Mouse (Mus musculus) right cerebral cortex, postnatal 14 days (tissue): Measurements from ENCODE around the gene Arhgap15.
A peak's percentile ranks its signal among the peaks of the same experiment; 100 is the strongest.

Experiments used
- DNase-seq: peaks from one replicate; pipeline ENCODE4 v3.0.0; 2022

Arhgap15 gene

DNA sequence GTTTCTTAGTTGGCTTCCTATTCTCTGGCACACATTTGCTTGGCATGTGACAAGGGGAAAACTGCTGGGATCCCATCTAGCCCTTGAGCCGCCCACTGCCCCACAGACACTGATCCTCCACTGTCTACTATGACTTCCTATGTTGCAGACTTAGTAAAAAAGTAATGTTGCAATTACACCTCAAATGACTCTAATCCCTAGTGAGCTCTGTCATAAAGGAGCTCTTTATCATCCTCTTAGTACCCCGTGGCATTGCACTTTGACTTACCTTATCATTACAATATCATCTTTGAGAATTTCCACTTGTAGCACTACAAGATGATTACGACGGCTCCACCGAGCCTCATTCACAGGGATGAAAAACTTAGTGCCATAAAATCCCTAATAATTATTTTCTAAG, 190.6 kb downstream of the Arhgap15 start:
- no peak for DNase-seq

DNA sequence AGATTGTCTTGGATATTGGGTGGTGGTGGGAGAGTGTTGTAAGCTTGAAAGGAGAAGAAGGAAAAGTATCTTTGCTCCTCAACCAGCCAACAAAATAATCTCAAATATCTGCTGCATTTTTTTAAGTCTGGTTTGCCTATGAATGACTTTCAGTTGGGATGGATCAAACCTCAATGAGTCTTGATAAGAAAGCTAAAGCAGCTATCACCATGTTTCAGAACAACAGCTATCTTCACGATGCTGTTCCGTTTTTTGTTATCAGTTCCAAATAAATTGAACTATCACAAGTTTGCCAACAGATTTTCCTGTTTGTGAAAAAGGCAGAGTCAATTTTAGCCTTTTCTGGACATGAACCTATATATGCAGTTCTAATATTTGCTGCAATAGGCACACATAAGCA, 197.1 kb downstream of the Arhgap15 start:
- DNase-seq = no peak

- DNase-seq = no peak
These were observed 201.3 kb downstream of the Arhgap15 start for GRCm38 (mm10) chr2:43949775-43950492.

GRCm38 (mm10) chr2:43950741-43951140, 202.1 kb downstream of the Arhgap15 start:
- no peak for DNase-seq

GRCm38 (mm10) chr2:43959189-43959588, 210.6 kb downstream of the Arhgap15 start:
- DNase-seq = no peak

- DNase-seq = no peak
These were observed 213.8 kb downstream of the Arhgap15 start for GRCm38 (mm10) chr2:43962466-43962865.

- peak; percentile 21 for DNase-seq
These were observed 220.0 kb downstream of the Arhgap15 start for GRCm38 (mm10) chr2:43968581-43968980.

- no peak for DNase-seq
These were observed 229.1 kb downstream of the Arhgap15 start for GRCm38 (mm10) chr2:43977732-43978131.

DNA sequence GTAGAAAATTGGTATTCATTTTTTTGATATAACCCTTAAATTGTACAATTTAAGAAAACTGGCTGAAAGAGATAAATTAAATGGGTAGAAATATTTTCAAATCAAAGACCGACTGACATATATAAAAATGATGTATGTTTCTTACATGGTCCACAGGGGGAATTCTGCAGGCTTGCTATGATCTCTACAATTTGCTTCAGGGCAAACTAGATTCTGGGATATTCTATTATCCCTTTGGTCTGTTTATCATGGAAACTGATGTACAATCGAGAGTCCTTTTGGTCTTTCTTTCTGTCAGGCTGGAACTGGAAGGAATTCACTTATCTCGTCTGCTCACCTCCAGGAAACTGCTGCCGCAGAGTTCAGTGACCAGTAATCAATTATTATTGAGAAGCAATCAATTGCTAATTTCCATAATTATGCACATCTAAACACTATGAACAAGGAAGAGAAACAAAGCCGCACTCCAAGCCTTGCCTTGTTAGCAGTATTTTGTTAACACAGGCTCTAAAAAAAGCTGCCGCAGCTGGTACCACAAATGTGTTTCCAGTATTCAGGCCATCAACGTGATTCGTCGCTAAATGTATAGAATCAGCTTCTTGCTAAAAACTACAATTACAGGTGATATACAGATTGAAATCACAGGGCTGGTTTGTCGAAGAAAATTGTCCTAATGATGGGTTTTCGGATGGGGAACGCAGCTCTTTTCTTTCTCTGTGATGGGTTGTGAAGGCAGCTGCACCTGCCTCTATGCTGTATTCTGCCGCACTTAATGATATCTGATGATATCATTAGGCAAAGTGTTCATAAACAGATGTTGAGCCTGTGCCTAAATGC, 229.8 kb downstream of the Arhgap15 start:
- peak; percentile 5 for DNase-seq

DNA sequence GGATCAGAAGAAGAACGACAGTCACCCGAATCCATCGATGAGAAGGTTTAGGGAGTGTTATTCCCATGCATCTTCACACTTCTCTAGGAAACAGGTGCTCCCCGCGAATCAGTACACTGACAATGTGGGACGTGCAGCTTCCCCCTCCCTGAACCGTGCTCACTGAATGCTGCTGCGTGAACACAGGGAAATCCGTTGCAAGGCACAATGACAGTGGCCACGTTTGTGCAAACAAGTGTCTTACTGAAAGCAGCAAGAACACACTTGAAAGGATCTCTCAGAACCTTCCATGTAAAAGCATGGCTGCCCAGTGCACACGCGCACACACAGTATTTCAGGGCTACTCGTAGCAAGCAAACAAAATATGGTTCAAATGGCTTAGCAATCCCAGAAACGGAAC, 237.4 kb downstream of the Arhgap15 start:
- DNase-seq = peak; percentile 10

DNA sequence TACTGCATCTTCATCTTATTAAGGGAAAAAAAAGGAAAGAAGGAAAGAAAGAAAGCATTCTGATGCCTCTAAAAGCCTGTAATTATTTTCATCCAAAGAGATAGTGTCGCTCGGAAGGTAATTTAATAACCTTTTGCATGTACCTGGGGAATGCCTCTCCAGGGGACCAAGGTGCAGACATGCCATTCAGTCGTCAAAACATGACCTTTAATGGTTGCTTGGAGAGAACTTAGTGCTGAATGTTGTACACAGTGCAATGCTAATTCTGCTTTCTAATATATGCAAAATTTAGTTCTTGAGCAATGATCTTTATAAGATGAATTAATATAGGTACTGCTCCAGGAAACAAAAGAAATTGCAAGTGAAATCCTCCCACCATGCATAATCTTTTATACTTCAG, 239.3 kb downstream of the Arhgap15 start:
- DNase-seq = no peak

DNA sequence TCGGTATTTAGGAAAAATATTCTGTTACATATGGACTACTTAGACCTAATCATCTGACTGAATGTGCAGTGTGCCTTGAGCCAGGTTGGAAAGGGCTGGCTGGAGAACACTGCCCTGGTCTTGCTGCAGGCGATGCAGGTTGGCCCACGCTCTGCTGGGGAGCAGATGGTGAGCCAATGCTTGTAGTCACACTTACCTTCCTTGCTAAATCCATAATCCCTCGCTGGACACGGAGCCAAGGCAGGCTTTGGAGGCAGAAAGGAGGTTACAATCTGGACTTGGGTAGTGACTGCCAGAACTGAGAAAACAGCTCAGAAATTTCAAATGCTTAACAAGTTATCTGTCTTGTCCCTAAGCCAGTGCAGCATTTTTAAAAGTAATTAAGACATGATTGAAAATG, 241.2 kb downstream of the Arhgap15 start:
- peak; percentile 49 for DNase-seq

- DNase-seq = no peak
These were observed 243.9 kb downstream of the Arhgap15 start for GRCm38 (mm10) chr2:43992510-43992909.

DNA sequence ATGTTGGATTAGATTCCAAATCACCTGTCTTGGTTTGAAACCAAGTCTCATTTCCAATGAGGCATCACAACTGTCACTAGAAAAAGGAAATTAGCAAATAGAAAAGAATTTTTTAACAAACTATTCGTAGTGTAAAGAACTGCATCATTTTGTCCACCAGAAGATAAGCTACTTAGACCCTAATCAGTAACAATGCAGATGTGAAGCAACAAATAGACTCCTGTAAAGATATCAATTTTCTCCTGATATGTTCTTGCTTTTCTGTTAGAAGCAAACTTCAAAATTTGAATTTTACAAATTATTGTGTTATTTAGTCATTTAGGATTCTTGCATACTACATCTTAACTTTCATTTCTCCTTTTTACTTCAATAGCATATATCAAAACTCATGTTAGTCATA, 253.8 kb downstream of the Arhgap15 start:
- no peak for DNase-seq

DNA sequence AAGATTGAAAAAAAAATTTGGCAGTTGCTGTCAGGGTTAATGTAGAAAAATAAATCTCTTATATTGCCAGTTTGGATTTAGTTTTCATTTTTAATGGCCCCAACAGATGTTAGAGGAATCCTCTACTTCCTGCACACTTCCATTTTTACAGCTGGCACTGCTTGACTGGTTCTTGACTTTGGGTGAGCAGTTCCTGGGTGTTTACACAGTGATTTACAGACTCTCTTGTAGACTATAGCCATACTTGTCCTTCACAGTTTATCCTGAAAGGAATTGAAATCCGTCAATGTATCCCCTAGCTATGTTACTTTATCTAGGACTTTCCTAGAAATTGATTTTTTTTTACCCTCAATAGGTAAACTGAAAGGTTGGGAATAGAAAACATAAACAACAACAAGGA, 261.6 kb downstream of the Arhgap15 start:
- DNase-seq = no peak

DNA sequence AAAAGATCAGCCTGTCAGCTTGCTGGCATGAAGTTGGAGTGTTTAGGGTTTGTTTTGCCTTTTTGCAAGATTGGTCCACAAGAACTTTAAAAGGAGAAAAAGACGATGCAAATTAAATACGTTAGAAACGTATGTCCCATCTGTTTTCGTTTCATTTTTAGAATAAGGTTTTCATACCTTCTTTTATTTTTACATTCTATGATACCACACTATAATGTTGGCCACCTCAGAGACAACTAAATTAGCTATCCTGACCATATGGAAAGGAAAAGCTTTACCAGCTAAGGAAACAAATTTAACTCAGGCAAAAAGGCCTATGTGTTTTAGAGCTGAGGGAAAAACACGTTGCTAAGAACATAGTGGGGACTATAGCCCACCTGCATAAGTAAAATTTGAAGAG, 264.8 kb downstream of the Arhgap15 start:
- DNase-seq = no peak

GRCm38 (mm10) chr2:44016720-44017119, 268.1 kb downstream of the Arhgap15 start:
- no peak for DNase-seq

- no peak for DNase-seq
These were observed 268.9 kb downstream of the Arhgap15 start for GRCm38 (mm10) chr2:44017405-44018026.

GRCm38 (mm10) chr2:44018033-44018432, 269.4 kb downstream of the Arhgap15 start:
- DNase-seq = no peak

DNA sequence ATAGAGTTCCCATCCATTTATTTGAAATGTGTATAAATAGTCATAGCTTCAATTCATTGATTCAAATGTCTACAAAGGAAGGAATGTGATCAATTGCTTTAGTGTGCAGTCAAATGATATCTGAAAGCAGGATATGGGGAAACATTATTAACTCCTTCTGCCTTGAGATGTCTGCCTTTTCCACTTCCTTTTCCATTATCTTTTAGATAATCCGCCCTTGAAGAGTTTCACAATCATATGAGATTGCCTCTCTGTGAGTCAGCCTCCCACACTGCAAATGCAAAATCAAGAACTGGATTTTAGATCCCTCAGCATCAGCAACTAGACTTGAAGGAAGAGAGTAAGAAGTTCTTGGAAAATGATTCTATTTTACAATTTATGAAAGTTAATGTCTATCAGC, 276.1 kb downstream of the Arhgap15 start:
- DNase-seq = no peak

DNA sequence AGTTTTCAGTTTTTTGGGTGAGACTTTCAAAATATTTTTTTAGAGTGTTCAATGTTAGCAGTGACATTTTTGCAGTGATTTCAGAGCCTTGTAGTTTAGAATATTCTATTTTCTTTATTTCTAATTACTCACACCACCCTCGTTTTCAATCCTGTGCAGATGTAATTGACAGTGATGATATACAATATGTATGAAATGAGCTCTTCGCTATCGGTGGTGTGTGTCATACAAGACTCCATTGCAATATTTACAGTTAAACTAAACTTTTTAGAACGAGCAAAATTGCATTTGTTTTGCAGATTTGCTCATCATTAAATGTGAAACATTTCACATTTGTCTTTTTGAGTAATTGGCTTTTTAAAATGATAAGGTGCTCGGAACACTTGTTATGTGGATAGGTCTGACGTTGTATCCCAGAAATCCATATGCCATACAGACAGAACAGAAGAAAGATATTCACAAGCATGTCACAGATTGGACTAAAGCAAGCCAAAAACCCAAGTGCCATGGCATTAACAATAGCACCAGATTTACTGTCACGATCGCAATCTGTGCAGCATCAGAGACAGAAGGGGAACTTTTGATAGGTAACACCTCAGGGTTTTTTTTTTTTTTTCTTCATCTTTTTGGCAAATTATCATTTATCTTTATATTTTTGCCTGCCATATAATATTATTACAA, 280.6 kb downstream of the Arhgap15 start:
- no peak for DNase-seq

- no peak for DNase-seq
These were observed 281.2 kb downstream of the Arhgap15 start for GRCm38 (mm10) chr2:44029865-44030264.

GRCm38 (mm10) chr2:44039522-44040203, 291.0 kb downstream of the Arhgap15 start:
- no peak for DNase-seq
